Mouse (Mus musculus): ENCODE data around the gene 1700125H20Rik. TPM values are rescaled to one million over a fixed set of nuclear protein-coding genes. Genes with fewer than 3 reads are reported as not detected.

1700125H20Rik gene
- polyA plus RNA-seq, 1 experiment from 2014 or later = 0.16 TPM

DNA sequence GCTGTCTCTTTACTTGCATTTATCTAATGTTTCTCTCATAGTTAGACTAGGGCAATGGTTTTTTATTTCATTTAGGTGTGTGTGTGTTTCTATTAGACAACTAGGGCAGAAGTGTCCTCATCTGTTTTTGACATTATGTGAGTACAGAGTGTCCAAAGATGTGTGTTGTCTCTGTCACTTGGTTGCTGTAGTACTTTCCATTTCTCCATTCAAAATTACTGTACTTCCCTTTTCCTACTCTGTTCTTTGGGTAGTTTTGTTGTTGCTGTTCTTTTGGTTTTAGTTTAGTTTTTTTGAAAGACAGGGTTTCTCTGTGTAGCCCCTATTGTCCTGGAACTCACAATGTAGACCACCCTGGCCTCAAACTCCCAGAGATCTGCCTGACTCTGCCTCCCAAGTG lies 5.8 kb upstream of the 1700125H20Rik start:
- H3K9me3 ChIP-seq (ENCODE audit: low read length) = no peaks in the 10 kb centered on the region
- no peak overlapping the region for H3K9ac ChIP-seq (replicated peaks)
- H3K4me2 ChIP-seq (ENCODE audit: low read depth, low read length) = no peak overlapping the region
- H3K4me1 ChIP-seq (ENCODE audit: insufficient read depth) = no peaks in the 10 kb centered on the region
- DNase-seq (no peak), ATAC-seq (no peak)
- H3K27me3 ChIP-seq (ENCODE audit: insufficient read depth, low read length) = no peaks in the 10 kb centered on the region
- no peak overlapping the region for H3K27ac ChIP-seq (ENCODE audit: low read depth)
- TF ChIP-seq CTCF (IDR thresholded peaks at IDR 0.05; ENCODE audit: low read depth) (no peak), EP300 (IDR thresholded peaks at IDR 0.05; ENCODE audit: low read depth) (no peak)
- no peak overlapping the region for H3K4me3 ChIP-seq (ENCODE audit: low read depth, low read length)
- H3K36me3 ChIP-seq (replicated peaks; ENCODE audit: insufficient read depth, low read length) = no peaks in the 10 kb centered on the region

DNA sequence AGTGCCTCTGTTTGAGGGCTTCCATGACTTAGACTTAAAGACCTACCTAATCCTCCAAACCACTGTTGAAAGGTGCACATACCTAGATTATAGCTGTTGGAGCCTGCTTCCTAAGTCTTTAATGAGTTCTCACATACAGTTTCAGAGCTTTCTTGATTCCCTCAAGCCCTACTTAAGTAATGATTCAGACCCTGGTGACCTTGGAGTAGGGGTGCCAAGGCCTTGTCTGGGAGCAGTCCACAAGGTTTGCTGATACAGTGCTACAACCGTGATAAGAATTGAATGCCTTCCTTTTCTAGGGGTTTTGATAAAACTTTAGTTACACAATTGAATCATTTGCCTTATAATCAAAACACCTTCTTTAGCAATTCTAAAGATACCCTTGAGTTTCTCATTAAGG lies 2.7 kb upstream of the 1700125H20Rik start:
- Histone ChIP-seq H3K36me3 (replicated peaks; ENCODE audit: insufficient read depth, low read length) (no peaks in the 10 kb centered on the region), H3K27ac (ENCODE audit: low read depth) (no peak overlapping the region), H3K4me2 (ENCODE audit: low read depth, low read length) (no peak overlapping the region), H3K9ac (replicated peaks) (no peak overlapping the region), H3K27me3 (ENCODE audit: insufficient read depth, low read length) (no peaks in the 10 kb centered on the region), H3K4me1 (ENCODE audit: insufficient read depth) (peaks cover 7% of the 10 kb centered on the region), H3K9me3 (ENCODE audit: low read length) (no peaks in the 10 kb centered on the region), H3K4me3 (ENCODE audit: low read depth, low read length) (no peak overlapping the region)
- ATAC-seq (no peak), DNase-seq (no peak)
- TF ChIP-seq CTCF (IDR thresholded peaks at IDR 0.05; ENCODE audit: low read depth) (no peak), EP300 (IDR thresholded peaks at IDR 0.05; ENCODE audit: low read depth) (no peak)
- 38% methylated on average over 1 of the region's 1 CpGs for WGBS (ENCODE audit: insufficient replicate concordance)

DNA sequence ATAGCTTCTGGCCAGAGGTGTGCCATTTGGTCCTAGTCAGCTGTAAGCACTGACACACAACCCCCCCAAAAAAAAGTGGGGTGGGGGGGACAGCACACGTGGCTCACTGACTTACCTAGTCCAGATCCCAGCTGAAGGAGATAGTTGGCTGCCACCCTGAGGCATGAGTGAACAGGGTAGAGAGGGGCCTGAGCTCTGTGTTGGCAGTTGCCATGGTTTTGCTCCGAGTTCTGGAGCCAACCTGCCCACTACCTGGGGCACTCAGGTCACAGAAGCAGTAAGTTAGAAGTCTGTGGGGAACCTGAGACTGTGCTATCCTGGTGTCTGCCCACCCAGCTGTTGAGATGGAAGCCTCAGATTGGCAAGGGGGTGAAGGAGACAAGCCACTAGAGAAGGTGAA lies 629 bp downstream of the 1700125H20Rik start:
- Histone ChIP-seq H3K36me3 (replicated peaks; ENCODE audit: insufficient read depth, low read length) (no peaks in the 10 kb centered on the region), H3K9ac (replicated peaks) (no peak overlapping the region), H3K4me1 (ENCODE audit: insufficient read depth) (peaks cover 7% of the 10 kb centered on the region), H3K27ac (ENCODE audit: low read depth) (no peak overlapping the region), H3K9me3 (ENCODE audit: low read length) (no peaks in the 10 kb centered on the region), H3K4me3 (ENCODE audit: low read depth, low read length) (no peak overlapping the region), H3K4me2 (ENCODE audit: low read depth, low read length) (peak overlapping the region; percentile 83; the same call in 1 of the 2 replicates), H3K27me3 (ENCODE audit: insufficient read depth, low read length) (no peaks in the 10 kb centered on the region)
- 41% methylated on average over 2 of the region's 2 CpGs for WGBS (ENCODE audit: insufficient replicate concordance)
- DNase-seq (no peak), ATAC-seq (no peak)
- TF ChIP-seq EP300 (IDR thresholded peaks at IDR 0.05; ENCODE audit: low read depth) (no peak), CTCF (IDR thresholded peaks at IDR 0.05; ENCODE audit: low read depth) (no peak)

DNA sequence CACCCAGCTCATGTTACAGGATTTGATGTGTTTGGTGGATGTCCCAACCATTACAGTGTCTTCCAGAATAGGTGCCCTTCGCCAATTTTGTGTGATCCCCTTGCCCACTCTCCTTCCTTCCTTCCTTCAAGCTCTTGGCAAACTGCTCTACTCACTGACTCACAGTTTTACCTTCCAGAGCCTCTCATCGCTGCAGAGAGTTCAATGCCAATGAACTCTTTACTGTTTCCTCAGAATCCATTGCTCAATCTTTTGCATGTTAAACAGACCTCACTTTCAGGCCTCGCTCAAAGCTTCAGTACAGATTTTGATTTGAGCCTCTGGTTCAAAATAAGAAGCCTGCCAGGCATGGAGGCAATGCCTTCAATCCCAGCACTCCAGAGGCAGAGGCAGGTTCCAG lies 5.7 kb downstream of the 1700125H20Rik start:
- TF ChIP-seq CTCF (IDR thresholded peaks at IDR 0.05; ENCODE audit: low read depth) (no peak), EP300 (IDR thresholded peaks at IDR 0.05; ENCODE audit: low read depth) (no peak)
- no peak overlapping the region for H3K27ac ChIP-seq (ENCODE audit: low read depth)
- no peak overlapping the region for H3K4me2 ChIP-seq (ENCODE audit: low read depth, low read length)
- ATAC-seq = peak; percentile 56; the same call in 1 of the 2 replicates
- no peak overlapping the region for H3K9ac ChIP-seq (replicated peaks)
- no peaks in the 10 kb centered on the region for H3K9me3 ChIP-seq (ENCODE audit: low read length)
- no peaks in the 10 kb centered on the region for H3K36me3 ChIP-seq (replicated peaks; ENCODE audit: insufficient read depth, low read length)
- no peaks in the 10 kb centered on the region; the same call in 1 of the 2 replicates for H3K4me1 ChIP-seq (ENCODE audit: insufficient read depth)
- no peaks in the 10 kb centered on the region for H3K27me3 ChIP-seq (ENCODE audit: insufficient read depth, low read length)
- H3K4me3 ChIP-seq (ENCODE audit: low read depth, low read length) = no peak overlapping the region
- no peak for DNase-seq
- WGBS (ENCODE audit: insufficient replicate concordance) = 48% methylated on average over 3 of the region's 3 CpGs

DNA sequence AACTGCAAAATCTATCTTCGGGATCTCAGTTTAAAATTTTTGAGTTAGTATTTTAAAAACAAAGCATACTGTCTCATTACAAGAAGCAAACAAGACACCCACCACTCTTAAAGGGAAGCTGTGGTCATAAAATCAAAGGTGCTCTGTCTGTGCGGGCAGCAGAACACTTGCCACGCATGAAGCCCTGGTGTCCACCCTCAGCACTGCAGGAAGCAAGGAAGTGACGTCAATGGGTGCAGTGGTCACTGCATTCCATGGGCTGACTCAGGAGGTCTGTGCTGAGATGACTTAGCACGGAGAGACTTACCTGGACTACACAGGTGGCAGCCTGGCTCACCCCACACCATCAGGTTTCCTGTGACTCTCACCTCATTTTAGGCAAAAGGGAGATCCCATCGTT lies 7.6 kb downstream of the 1700125H20Rik start:
- TF ChIP-seq EP300 (IDR thresholded peaks at IDR 0.05; ENCODE audit: low read depth) (no peak), CTCF (IDR thresholded peaks at IDR 0.05; ENCODE audit: low read depth) (no peak)

DNA sequence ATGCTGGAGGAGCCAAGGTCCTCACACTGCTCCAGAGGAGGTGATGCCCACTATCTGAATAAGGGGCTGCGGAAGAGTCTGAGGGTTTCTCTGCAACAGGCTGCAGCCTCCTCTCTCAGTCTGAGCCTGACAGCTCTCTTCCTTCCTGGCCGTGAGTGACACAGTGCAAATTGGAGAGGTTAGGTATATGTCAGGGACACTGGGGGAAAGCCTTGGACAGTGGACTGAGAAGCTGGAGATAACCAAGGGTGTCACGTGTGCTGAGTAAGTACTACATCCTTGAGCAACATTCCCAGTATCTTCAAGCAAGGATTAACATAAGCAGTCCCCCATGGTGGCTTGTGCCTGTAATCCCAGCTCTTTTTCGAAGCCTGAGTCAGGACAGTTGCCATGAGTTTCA lies 8.2 kb downstream of the 1700125H20Rik start:
- Histone ChIP-seq H3K9me3 (ENCODE audit: low read length) (no peaks in the 10 kb centered on the region), H3K27ac (ENCODE audit: low read depth) (no peak overlapping the region), H3K4me1 (ENCODE audit: insufficient read depth) (peaks cover 7% of the 10 kb centered on the region), H3K36me3 (replicated peaks; ENCODE audit: insufficient read depth, low read length) (no peaks in the 10 kb centered on the region), H3K27me3 (ENCODE audit: insufficient read depth, low read length) (no peaks in the 10 kb centered on the region), H3K9ac (replicated peaks) (no peak overlapping the region), H3K4me2 (ENCODE audit: low read depth, low read length) (no peak overlapping the region), H3K4me3 (ENCODE audit: low read depth, low read length) (no peak overlapping the region)
- DNase-seq (no peak), ATAC-seq (no peak)
- WGBS (ENCODE audit: insufficient replicate concordance) = 67% methylated on average over 4 of the region's 4 CpGs
- no peak for TF ChIP-seq EP300 (IDR thresholded peaks at IDR 0.05; ENCODE audit: low read depth)
- TF ChIP-seq CTCF (IDR thresholded peaks at IDR 0.05; ENCODE audit: low read depth) = no peak

More for the DNA sequence above, 7.6 kb downstream of the 1700125H20Rik start:
- Histone ChIP-seq H3K4me2 (ENCODE audit: low read depth, low read length) (no peak overlapping the region), H3K27me3 (ENCODE audit: insufficient read depth, low read length) (no peaks in the 10 kb centered on the region), H3K9ac (replicated peaks) (no peak overlapping the region), H3K36me3 (replicated peaks; ENCODE audit: insufficient read depth, low read length) (no peaks in the 10 kb centered on the region), H3K4me1 (ENCODE audit: insufficient read depth) (peaks cover 1% of the 10 kb centered on the region; the same call in 1 of the 2 replicates), H3K27ac (ENCODE audit: low read depth) (no peak overlapping the region), H3K9me3 (ENCODE audit: low read length) (no peaks in the 10 kb centered on the region), H3K4me3 (ENCODE audit: low read depth, low read length) (no peak overlapping the region)
- DNase-seq (no peak), ATAC-seq (no peak)
- WGBS (ENCODE audit: insufficient replicate concordance) = 71% methylated on average over 6 of the region's 6 CpGs
